Mouse (Mus musculus): ENCODE data around the gene Ing1. TPM values are rescaled to one million over a fixed set of nuclear protein-coding genes. Genes with fewer than 3 reads are reported as not detected.

The Ing1 gene
- polyA plus RNA-seq, 1 experiment from 2014 or later: 43.5 TPM

- Histone ChIP-seq H3K4me1 (no peaks in the 10 kb centered on the region), H3K27me3 (no peaks in the 10 kb centered on the region), H3K27ac (no peak overlapping the region), H3K9ac (no peak overlapping the region), H3K9me3 (replicated peaks) (no peaks in the 10 kb centered on the region), H3K36me3 (ENCODE audit: poor library complexity, severe bottlenecking) (peaks cover 15% of the 10 kb centered on the region), H3K4me2 (no peak overlapping the region), H3K4me3 (no peak overlapping the region)
- peak; percentile 61 for ATAC-seq
- WGBS: 41% methylated on average over 14 of the region's 14 CpGs
Measured at GRCm38 (mm10) chr8:11602006-11602680, 46.8 kb downstream of the Ing1 start.

- 96% methylated on average over 9 of the region's 9 CpGs for WGBS
- no peak overlapping the region for H3K4me2 ChIP-seq
- peaks cover 78% of the 10 kb centered on the region for H3K36me3 ChIP-seq (ENCODE audit: poor library complexity, severe bottlenecking)
- H3K9me3 ChIP-seq (replicated peaks): peaks cover 3% of the 10 kb centered on the region; the same call in 1 of the 2 replicates
- no peak overlapping the region for H3K4me3 ChIP-seq
- no peak overlapping the region for H3K9ac ChIP-seq
- no peaks in the 10 kb centered on the region for H3K27me3 ChIP-seq
- H3K27ac ChIP-seq: no peak overlapping the region
- H3K4me1 ChIP-seq: no peaks in the 10 kb centered on the region
- no peak for ATAC-seq
Measured at GRCm38 (mm10) chr8:11608848-11609247, 53.5 kb downstream of the Ing1 start.

Other genes with a start within 250 kb of the Ing1 start
- gene Col4a2, start 242.8 kb upstream of the Ing1 start, polyA plus RNA-seq (2015; fragmentation: Nextera tagmentation; extraction: Ambion mirVana): 21.7 and 24.0 TPM in 2 replicates
- gene Col4a1, start 242.7 kb upstream of the Ing1 start, polyA plus RNA-seq (2015; fragmentation: Nextera tagmentation; extraction: Ambion mirVana): 50.8 and 53.5 TPM in 2 replicates
- 0.34 and 0.69 TPM in 2 replicates for gene Rab20, start 76.9 kb upstream of the Ing1 start, polyA plus RNA-seq (2015; fragmentation: Nextera tagmentation; extraction: Ambion mirVana)
- gene Naxd, start 58.1 kb upstream of the Ing1 start, polyA plus RNA-seq (2015; fragmentation: Nextera tagmentation; extraction: Ambion mirVana): 152 and 158 TPM in 2 replicates
- gene Cars2, start 4.8 kb upstream of the Ing1 start, polyA plus RNA-seq (2015; fragmentation: Nextera tagmentation; extraction: Ambion mirVana): 22.6 and 23.9 TPM in 2 replicates
- 113 and 117 TPM in 2 replicates for gene Ankrd10, start 80.2 kb downstream of the Ing1 start, polyA plus RNA-seq (2015; fragmentation: Nextera tagmentation; extraction: Ambion mirVana)
- not detected in 2 replicates for gene 1700016D06Rik, start 145.5 kb downstream of the Ing1 start, polyA plus RNA-seq (2015; fragmentation: Nextera tagmentation; extraction: Ambion mirVana)
- 58.5 and 61.8 TPM in 2 replicates for gene Arhgef7, start 172.2 kb downstream of the Ing1 start, polyA plus RNA-seq (2015; fragmentation: Nextera tagmentation; extraction: Ambion mirVana)